Mouse (Mus musculus): ENCODE results near the gene Gm10282.

GRCm38 (mm10) chr8:72308276-72308675, 3.2 kb upstream of the Gm10282 start:
- TF ChIP-seq CTCF (IDR thresholded peaks at IDR 0.05; ENCODE audit: low read depth) (no peak), EP300 (optimal IDR thresholded peaks at IDR 0.05) (no peak)

Measured in stomach, postnatal 0 days (tissue).